Mouse (Mus musculus) E14TG2a.4 (cell line): ENCODE measurements around the gene Dpp9.

Experiments
- CTCF ChIP-seq: conservative IDR thresholded peaks from 2 replicates; pipeline ENCODE4 v1.5.1; 2014; ENCODE audit warnings: low read length
- POU5F1 ChIP-seq: IDR thresholded peaks from 2 replicates; pipeline ENCODE4 v1.6.1; 2014; ENCODE audit warnings: low read length, borderline replicate concordance

DNA sequence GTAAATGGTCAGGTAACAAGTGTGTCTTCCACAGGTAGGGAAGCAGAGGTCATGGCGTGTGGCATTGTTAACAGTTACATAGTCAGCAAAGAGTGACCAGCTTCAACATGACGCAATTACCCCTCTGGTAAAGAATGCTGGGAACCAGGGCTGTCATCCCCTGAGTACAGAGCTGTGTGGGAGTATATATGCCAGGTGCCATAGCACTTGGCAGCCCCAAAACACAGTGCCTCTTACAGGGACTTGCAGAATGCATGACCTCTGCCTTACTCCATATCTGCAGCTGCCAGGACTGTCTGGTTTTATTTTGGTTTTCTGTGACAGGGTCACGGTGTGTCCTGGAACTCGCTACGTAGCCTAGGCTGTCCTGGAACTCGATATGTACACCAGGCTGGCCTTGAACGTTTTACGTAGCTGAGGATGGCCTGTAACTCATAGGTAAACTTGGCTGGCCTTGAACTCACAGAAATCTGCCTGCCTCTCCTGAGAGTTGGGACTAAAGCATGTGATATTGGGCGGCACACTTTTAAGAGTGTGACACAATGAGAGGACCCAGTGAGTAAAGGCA lies 10.7 kb downstream of the Dpp9 start:
- TF ChIP-seq CTCF, result no peak
- TF ChIP-seq POU5F1, result no peak
